Mouse (Mus musculus) G1E (cell line): ENCODE data around the gene Slc5a1.

Experiments
- CTCF ChIP-seq: IDR thresholded peaks from 2 replicates; pipeline ENCODE4 v1.5.1; 2012; ENCODE audit warnings: low read depth, low read length, inconsistent platforms, mixed read lengths
- GATA1 ChIP-seq: IDR thresholded peaks from 2 replicates; pipeline ENCODE4 v1.6.1; 2012; ENCODE audit warnings: borderline replicate concordance, low read length, inconsistent platforms, mixed read lengths
- POLR2AphosphoS5 ChIP-seq: IDR thresholded peaks from 2 replicates; pipeline ENCODE4 v1.6.1; 2012; ENCODE audit warnings: low read depth, low read length, inconsistent platforms; ENCODE audit not compliant: insufficient replicate concordance

DNA sequence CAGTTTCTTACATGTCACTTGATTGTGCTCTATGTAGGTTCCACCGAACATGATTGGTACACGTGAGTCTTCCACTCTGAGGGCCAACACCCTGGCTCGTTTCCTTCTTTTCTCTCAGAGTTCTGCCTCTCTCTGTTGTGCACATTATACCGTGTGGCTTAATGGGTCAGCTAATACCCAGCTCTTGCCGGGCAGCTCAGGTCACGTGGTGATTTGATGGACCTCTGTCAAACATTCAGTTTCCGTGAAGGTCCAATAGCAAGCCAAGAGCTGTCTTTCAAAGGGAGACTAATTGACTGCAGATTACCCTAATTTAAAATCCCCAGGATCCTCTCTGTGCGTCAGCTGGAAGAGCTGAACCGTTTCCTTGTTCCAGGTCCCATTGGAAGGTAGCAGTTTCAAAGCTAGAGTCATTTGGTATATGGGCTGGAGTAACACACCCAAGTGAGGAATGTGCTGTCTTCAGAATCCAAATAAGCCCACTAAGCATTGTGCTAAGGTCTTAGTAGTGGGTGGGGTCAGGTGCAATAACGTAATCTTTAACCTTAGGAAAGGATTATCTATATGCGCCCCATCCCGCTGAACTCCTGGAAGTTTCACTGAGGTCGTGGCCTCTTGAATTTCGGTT lies 3.9 kb downstream of the Slc5a1 start:
- TF ChIP-seq CTCF (no peak), GATA1 (no peak), POLR2AphosphoS5 (no peak)
